Mouse (Mus musculus) frontal cortex, postnatal 25 days (tissue): ENCODE data around the gene Acsl1.
"Not testable (repeated sequence)": the region's sequence is repeated elsewhere in the genome, so short reads cannot be mapped to it uniquely, and the experiment has no call there.

ENCODE experiments used
- DNase-seq, 2 experiments: peaks; one replicate each; pipeline ENCODE4 v3.0.0; 2022; ENCODE audit warnings: low spot score in 2 of 2

The Acsl1 gene

DNA sequence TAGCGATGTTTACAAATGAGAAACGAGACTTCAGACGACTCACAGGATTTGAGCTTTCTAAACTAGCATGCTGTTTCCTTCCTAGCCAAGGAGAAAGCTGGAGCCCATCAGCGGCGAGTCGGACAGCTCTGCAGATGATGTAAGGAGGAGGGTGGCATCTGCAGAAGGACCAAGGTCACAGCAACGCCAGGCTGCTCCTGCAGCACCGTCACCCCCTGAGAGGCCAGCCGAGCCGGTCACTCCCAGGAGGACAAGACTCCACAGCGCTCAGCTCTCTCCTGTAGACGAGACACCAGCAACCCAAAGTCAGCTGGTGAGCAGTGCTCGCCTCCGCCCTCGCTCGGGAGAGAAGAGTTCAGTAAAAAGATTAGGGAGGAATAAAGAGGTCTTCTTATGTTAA is 91.5 kb downstream of the Acsl1 start:
- no peak for DNase-seq

DNA sequence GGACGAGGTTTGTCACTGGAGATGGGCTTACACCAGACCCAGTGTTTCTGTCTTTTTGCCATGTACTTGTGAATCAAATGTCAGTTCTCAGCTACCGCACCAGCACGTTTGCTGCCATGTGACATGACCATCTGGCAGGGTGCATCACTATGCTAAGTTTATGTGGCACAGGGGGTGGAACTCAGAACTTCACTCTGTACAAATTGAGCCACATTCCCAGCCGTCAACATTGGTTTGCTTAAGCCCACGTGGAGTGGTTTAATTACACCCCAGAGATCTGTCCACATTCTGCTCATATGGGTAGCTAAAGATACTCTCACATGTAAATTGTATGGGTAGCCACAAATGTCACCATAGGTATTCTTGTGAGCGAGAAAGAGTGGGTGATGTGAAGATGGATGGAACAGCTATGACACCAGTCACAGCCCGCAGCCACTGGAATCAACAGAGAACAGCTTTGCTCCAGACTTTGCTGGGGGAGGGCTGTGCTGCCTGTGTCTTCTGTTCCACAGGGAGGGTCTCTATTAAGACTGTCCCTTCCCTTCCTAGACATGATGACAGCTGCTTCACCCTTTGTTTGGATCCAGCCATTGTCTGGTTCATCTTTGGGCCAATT is 96.2 kb downstream of the Acsl1 start:
- DNase-seq = peak; percentile 62 to 72

GRCm38 (mm10) chr8:46567946-46568345 is 97.1 kb downstream of the Acsl1 start:
- no peak for DNase-seq

- DNase-seq = no peak
Observed at GRCm38 (mm10) chr8:46568942-46569341, 98.1 kb downstream of the Acsl1 start.

DNA sequence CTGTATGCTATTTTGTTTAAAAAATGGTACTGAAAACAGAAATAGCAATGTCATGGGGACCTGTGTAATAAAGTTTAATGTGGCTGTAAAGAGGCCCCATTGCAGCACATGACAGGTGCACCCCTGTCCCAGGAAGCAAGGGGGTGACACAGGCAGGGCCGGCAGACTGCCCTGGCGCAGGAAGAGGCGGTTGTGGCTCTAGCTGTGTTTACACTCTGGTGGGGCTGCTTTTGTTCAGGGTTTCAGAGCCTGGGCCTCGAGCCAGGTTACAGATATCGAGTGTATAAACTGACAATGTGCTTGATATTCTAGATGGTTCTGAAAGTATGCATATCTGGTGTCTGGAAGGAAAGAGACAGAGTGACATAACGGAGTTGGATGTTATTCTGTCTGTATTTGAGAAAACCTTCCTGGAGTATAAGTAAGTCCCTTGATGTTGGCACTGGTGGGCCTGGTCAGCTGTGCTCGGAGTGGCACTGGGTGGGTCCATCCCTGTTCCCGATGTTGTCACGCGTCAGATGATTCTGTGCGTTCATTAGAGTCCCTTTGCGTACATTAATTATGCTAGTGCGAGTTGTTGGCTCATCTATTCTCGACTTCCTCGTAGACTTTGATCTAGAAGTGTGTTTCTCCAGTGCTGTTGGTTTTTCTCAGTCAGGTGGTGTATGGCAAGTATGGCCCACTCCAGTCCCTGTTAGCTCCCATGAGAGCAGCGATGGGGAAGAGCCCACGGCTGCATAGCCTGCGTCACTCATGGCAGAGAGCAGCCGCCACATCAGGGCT is 99.0 kb downstream of the Acsl1 start:
- DNase-seq = no peak

DNA sequence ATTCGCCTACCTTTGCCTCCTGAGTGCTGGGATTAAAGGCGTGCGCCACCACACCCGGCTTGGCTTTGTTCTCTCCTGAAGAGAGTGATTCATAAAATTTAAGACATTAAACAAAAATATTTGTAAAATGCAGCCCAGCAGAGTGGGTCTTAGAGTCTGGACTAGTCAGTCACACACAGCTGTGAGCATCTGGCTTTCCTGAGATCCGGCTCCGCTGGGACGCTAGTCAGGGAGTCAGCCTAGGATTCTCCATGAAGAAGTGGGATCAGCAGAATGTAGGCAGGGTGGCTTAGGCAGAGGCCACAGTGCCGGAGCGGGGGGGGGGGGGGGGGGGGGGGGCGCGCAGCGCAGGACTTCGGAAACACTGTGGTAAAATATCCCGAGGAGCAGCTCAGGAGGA is 99.8 kb downstream of the Acsl1 start:
- DNase-seq = no peak

- DNase-seq = no peak
Observed at GRCm38 (mm10) chr8:46573446-46573845, 102.6 kb downstream of the Acsl1 start.

- DNase-seq = no peak
Observed at GRCm38 (mm10) chr8:46573964-46574363, 103.1 kb downstream of the Acsl1 start.

DNA sequence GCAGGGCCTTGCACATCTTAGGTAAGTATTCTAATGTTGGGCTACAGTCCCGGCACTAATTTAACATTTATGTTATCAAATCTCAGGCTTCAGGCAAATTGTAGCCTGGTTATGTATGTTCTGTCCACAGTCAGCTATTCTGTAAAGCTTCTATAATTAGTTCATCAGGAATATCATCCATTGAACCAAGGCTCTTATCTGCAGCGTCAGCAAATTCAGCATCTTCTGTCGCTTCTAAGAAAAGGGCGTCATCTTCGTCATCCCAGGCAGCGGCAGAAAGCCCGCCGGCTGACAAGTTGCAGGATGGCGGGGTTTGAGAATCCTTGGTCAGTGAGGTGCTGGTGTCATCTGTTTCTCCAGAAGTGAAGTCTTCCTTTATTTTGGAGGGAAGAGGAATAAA is 108.0 kb downstream of the Acsl1 start:
- DNase-seq = no peak

DNA sequence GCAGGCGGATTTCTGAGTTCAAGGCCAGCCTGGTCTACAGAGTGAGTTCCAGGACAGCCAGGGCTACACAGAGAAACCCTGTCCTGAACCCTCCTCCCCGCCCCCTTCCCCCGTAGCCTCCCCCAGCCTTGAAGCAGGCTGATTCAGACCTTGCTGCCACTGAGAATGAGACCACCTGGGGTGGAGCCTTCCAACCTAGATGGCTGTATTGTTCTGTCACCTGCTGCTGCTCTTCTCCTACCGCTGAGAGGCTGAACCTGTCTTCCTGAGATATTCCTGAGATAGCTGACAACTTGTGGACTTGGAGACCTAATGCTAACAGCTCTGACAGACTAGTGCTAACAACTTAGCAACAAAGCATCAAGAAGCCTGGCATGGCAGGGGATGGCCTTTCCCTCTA is 113.5 kb downstream of the Acsl1 start:
- not testable (repeated sequence) for DNase-seq

- no peak for DNase-seq
Observed at GRCm38 (mm10) chr8:46585576-46585975, 114.7 kb downstream of the Acsl1 start.
